Mouse (Mus musculus) CH12.LX (cell line): ENCODE results near the gene Olfr1354.

ENCODE experiments used
- CTCF ChIP-seq, 2 experiments: IDR thresholded peaks in 1 of 2; conservative IDR thresholded peaks in 1 of 2; 2 replicates each; pipeline ENCODE4 v1.5.1; 2011 to 2012; ENCODE audit warnings: low read depth in 2 of 2, low read length in 2 of 2, improper control_type of control experiment in 1 of 2, inconsistent platforms in 1 of 2, mild to moderate bottlenecking in 1 of 2, moderate library complexity in 1 of 2
- MXI1 ChIP-seq: IDR thresholded peaks from 2 replicates; pipeline ENCODE4 v1.6.1; 2011; ENCODE audit warnings: mild to moderate bottlenecking, low read depth, low read length, improper control_type of control experiment
- NELFE ChIP-seq: IDR thresholded peaks from 2 replicates; pipeline ENCODE4 v1.6.1; 2011; ENCODE audit warnings: low read depth, low read length, improper control_type of control experiment
- RCOR1 ChIP-seq: conservative IDR thresholded peaks from 2 replicates; pipeline ENCODE4 v1.6.1; 2012; ENCODE audit warnings: low read depth, mild to moderate bottlenecking, inconsistent platforms, low read length, improper control_type of control experiment
- TCF12 ChIP-seq: IDR thresholded peaks from 2 replicates; pipeline ENCODE4 v1.6.1; 2014; ENCODE audit warnings: low read depth, mild to moderate bottlenecking, inconsistent platforms, low read length, improper control_type of control experiment
- ZC3H11A ChIP-seq: IDR thresholded peaks from 2 replicates; pipeline ENCODE4 v1.6.1; 2012; ENCODE audit warnings: low read depth, mild to moderate bottlenecking, inconsistent platforms, low read length, improper control_type of control experiment
- ZMIZ1 ChIP-seq: IDR thresholded peaks from 2 replicates; pipeline ENCODE4 v1.6.1; 2012; ENCODE audit warnings: low read depth, mild to moderate bottlenecking, inconsistent platforms, low read length, improper control_type of control experiment

GRCm38 (mm10) chr10:78875240-78875639 is 37.7 kb upstream of the Olfr1354 start, which contains the start of gene Olfr1355:
- TF ChIP-seq NELFE: no peak
- no peak for TF ChIP-seq MXI1
- no peak for TF ChIP-seq ZMIZ1
- TF ChIP-seq TCF12: no peak
- TF ChIP-seq RCOR1: no peak
- no peak for TF ChIP-seq ZC3H11A
- TF ChIP-seq CTCF (conservative IDR thresholded peaks at IDR 0.05 in 1 of 2, IDR thresholded peaks at IDR 0.05 in 1 of 2; ENCODE audit: low read depth in 2 of 2, low read length in 2 of 2): no peak
